Mouse (Mus musculus): ENCODE results near the gene Islr2. TPM values are rescaled to one million over a fixed set of nuclear protein-coding genes. Genes with fewer than 3 reads are reported as not detected.

Gene Islr2
- polyA plus RNA-seq, 2 experiments, result 0.03 TPM; not detected in 1

- Histone ChIP-seq H3K9ac (replicated peaks) (no peak overlapping the region), H3K27me3 (ENCODE audit: control insufficient read depth, insufficient read depth, low read length) (peaks cover 63% of the 10 kb centered on the region), H3K9me3 (ENCODE audit: control insufficient read depth, low read length) (no peaks in the 10 kb centered on the region), H3K36me3 (replicated peaks; ENCODE audit: control insufficient read depth, insufficient read depth, low read depth) (no peaks in the 10 kb centered on the region), H3K4me2 (ENCODE audit: low read depth) (no peak overlapping the region), H3K4me3 (ENCODE audit: insufficient read depth in 1 of 2, low read depth in 2 of 2, low read length in 2 of 2) (no peak overlapping the region), H3K4me1 (replicated peaks; ENCODE audit: control insufficient read depth in 2 of 2, insufficient read depth in 2 of 2, low read length in 1 of 2) (no peaks in the 10 kb centered on the region), H3K27ac (no peak overlapping the region)
- TF ChIP-seq CTCF (IDR thresholded peaks at IDR 0.05; ENCODE audit: low read depth) (no peak), EP300 (IDR thresholded peaks at IDR 0.05; ENCODE audit: low read depth) (no peak)
- DNase-seq (ENCODE audit: low read depth in 3 of 3, low spot score in 3 of 3) (no peak), ATAC-seq (ENCODE audit: insufficient read depth) (no peak)
- 3% methylated on average over 14 of the region's 14 CpGs for WGBS (ENCODE audit: insufficient replicate concordance)
These were observed 8.0 kb downstream of the Islr2 start for GRCm38 (mm10) chr9:58196141-58196540.

- Histone ChIP-seq H3K4me1 (replicated peaks; ENCODE audit: control insufficient read depth in 2 of 2, insufficient read depth in 2 of 2, low read length in 1 of 2) (no peaks in the 10 kb centered on the region), H3K4me3 (ENCODE audit: insufficient read depth in 1 of 2, low read depth in 2 of 2, low read length in 2 of 2) (no peak overlapping the region), H3K9me3 (ENCODE audit: control insufficient read depth, low read length) (no peaks in the 10 kb centered on the region), H3K9ac (replicated peaks) (no peak overlapping the region), H3K4me2 (ENCODE audit: low read depth) (no peak overlapping the region), H3K27ac (no peak overlapping the region), H3K36me3 (replicated peaks; ENCODE audit: control insufficient read depth, insufficient read depth, low read depth) (no peaks in the 10 kb centered on the region), H3K27me3 (ENCODE audit: control insufficient read depth, insufficient read depth, low read length) (peaks cover 58% of the 10 kb centered on the region)
- ATAC-seq (ENCODE audit: insufficient read depth) (no peak), DNase-seq (ENCODE audit: low read depth in 3 of 3, low spot score in 3 of 3) (no peak)
- 0% methylated on average over 1 of the region's 1 CpGs for WGBS (ENCODE audit: insufficient replicate concordance)
- TF ChIP-seq EP300 (IDR thresholded peaks at IDR 0.05; ENCODE audit: low read depth) (no peak), CTCF (IDR thresholded peaks at IDR 0.05; ENCODE audit: low read depth) (no peak)
These were observed 8.4 kb downstream of the Islr2 start for GRCm38 (mm10) chr9:58195671-58196070.

- no peak for ATAC-seq (ENCODE audit: insufficient read depth)
- no peaks in the 10 kb centered on the region for H3K9me3 ChIP-seq (ENCODE audit: control insufficient read depth, low read length)
- WGBS (ENCODE audit: insufficient replicate concordance), result 50% methylated on average over 9 of the region's 9 CpGs
These were observed 9.9 kb downstream of the Islr2 start for GRCm38 (mm10) chr9:58194222-58194621.

GRCm38 (mm10) chr9:58184456-58184855 is 19.7 kb downstream of the Islr2 start:
- H3K4me2 ChIP-seq (ENCODE audit: low read depth), result no peak overlapping the region
- no peaks in the 10 kb centered on the region for H3K9me3 ChIP-seq (ENCODE audit: control insufficient read depth, low read length)
- H3K27me3 ChIP-seq (ENCODE audit: control insufficient read depth, insufficient read depth, low read length), result no peaks in the 10 kb centered on the region
- no peak for TF ChIP-seq CTCF (IDR thresholded peaks at IDR 0.05; ENCODE audit: low read depth)
- no peak for TF ChIP-seq EP300 (IDR thresholded peaks at IDR 0.05; ENCODE audit: low read depth)
- no peak overlapping the region for H3K27ac ChIP-seq
- WGBS (ENCODE audit: insufficient replicate concordance), result 63% methylated on average over 6 of the region's 6 CpGs
- ATAC-seq (ENCODE audit: insufficient read depth), result no peak
- H3K4me1 ChIP-seq (replicated peaks; ENCODE audit: control insufficient read depth in 2 of 2, insufficient read depth in 2 of 2, low read length in 1 of 2), result no peaks in the 10 kb centered on the region
- no peak overlapping the region for H3K9ac ChIP-seq (replicated peaks)
- no peak overlapping the region for H3K4me3 ChIP-seq (ENCODE audit: insufficient read depth in 1 of 2, low read depth in 2 of 2, low read length in 2 of 2)
- H3K36me3 ChIP-seq (replicated peaks; ENCODE audit: control insufficient read depth, insufficient read depth, low read depth), result no peaks in the 10 kb centered on the region
- no peak for DNase-seq (ENCODE audit: low read depth in 3 of 3, low spot score in 3 of 3)

More at GRCm38 (mm10) chr9:58194222-58194621, 9.9 kb downstream of the Islr2 start:
- H3K9ac ChIP-seq (replicated peaks), result no peak overlapping the region
- DNase-seq (ENCODE audit: low read depth in 3 of 3, low spot score in 3 of 3), result no peak
- H3K4me2 ChIP-seq (ENCODE audit: low read depth), result no peak overlapping the region
- H3K27ac ChIP-seq, result no peak overlapping the region
- no peak overlapping the region for H3K4me3 ChIP-seq (ENCODE audit: insufficient read depth in 1 of 2, low read depth in 2 of 2, low read length in 2 of 2)
- H3K27me3 ChIP-seq (ENCODE audit: control insufficient read depth, insufficient read depth, low read length), result peaks cover 44% of the 10 kb centered on the region
- TF ChIP-seq CTCF (IDR thresholded peaks at IDR 0.05; ENCODE audit: low read depth) (no peak), EP300 (IDR thresholded peaks at IDR 0.05; ENCODE audit: low read depth) (no peak)
- no peaks in the 10 kb centered on the region for H3K4me1 ChIP-seq (replicated peaks; ENCODE audit: control insufficient read depth in 2 of 2, insufficient read depth in 2 of 2, low read length in 1 of 2)
- H3K36me3 ChIP-seq (replicated peaks; ENCODE audit: control insufficient read depth, insufficient read depth, low read depth), result no peaks in the 10 kb centered on the region

- no peaks in the 10 kb centered on the region for H3K4me1 ChIP-seq (replicated peaks; ENCODE audit: control insufficient read depth in 2 of 2, insufficient read depth in 2 of 2, low read length in 1 of 2)
- H3K4me3 ChIP-seq (ENCODE audit: insufficient read depth in 1 of 2, low read depth in 2 of 2, low read length in 2 of 2), result no peak overlapping the region
- H3K4me2 ChIP-seq (ENCODE audit: low read depth), result no peak overlapping the region
- DNase-seq (ENCODE audit: low read depth in 3 of 3, low spot score in 3 of 3) (no peak), ATAC-seq (ENCODE audit: insufficient read depth) (no peak)
- 75% methylated on average over 2 of the region's 2 CpGs for WGBS (ENCODE audit: insufficient replicate concordance)
- no peak overlapping the region for H3K27ac ChIP-seq
- no peaks in the 10 kb centered on the region for H3K9me3 ChIP-seq (ENCODE audit: control insufficient read depth, low read length)
- no peaks in the 10 kb centered on the region for H3K36me3 ChIP-seq (replicated peaks; ENCODE audit: control insufficient read depth, insufficient read depth, low read depth)
- no peaks in the 10 kb centered on the region for H3K27me3 ChIP-seq (ENCODE audit: control insufficient read depth, insufficient read depth, low read length)
- TF ChIP-seq EP300 (IDR thresholded peaks at IDR 0.05; ENCODE audit: low read depth), result no peak
- no peak for TF ChIP-seq CTCF (IDR thresholded peaks at IDR 0.05; ENCODE audit: low read depth)
- no peak overlapping the region for H3K9ac ChIP-seq (replicated peaks)
These were observed 24.7 kb downstream of the Islr2 start for GRCm38 (mm10) chr9:58179390-58179789.
